Mouse (Mus musculus) right cerebral cortex, postnatal 4 days (tissue): ENCODE measurements at regions not wholly inside any gene's neighbourhood (a gene's known extent, or its start where the extent isn't known, plus 50 kb on each side); places are given as distances from the start of the nearest gene placed in this dataset.

Experiments
- DNase-seq: peaks from one replicate; pipeline ENCODE4 v3.0.0-alpha.2; 2022

- no peak for DNase-seq
Observed at GRCm38 (mm10) chr8:51032386-51032785, 2188.6 kb upstream of the Tenm3 start.

DNA sequence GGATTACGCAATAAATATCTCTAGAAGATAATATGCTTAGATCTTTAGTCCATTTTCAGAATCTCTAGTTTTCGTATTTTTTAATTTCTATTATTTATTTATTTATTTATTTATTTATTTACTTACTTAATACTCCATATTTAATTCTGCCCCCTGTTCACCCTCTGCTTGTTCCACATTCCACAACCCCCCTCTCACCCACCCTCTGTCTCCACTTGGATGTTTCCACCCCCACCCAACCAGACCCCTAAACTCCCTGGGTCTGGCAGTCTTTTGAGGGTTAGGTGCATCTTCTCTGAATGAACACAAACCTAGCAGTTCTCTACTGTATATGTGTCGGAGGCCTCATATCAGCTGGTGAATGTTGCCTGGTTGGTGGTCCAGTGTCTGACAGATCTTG is 2166.8 kb upstream of the Tenm3 start:
- DNase-seq: no peak

DNA sequence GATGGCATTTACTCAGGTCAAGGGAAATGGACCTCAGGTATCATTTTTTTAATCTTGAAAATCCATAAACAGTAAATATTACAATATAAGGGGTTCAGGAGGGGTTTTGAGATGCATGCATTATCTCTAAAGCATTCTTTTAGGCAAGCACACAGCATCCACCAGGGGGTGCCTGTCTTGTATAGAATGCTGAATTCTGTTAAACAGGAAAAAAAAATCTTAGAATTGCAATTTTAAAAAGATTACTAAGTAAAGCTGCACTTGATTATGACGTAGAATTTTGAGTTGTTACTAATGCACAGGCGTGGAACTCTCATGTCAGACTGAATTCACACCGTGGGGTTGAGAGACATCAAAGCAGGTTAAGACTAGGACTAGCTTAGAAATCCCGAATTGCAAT is 2123.6 kb upstream of the Tenm3 start:
- DNase-seq: peak; percentile 65

DNA sequence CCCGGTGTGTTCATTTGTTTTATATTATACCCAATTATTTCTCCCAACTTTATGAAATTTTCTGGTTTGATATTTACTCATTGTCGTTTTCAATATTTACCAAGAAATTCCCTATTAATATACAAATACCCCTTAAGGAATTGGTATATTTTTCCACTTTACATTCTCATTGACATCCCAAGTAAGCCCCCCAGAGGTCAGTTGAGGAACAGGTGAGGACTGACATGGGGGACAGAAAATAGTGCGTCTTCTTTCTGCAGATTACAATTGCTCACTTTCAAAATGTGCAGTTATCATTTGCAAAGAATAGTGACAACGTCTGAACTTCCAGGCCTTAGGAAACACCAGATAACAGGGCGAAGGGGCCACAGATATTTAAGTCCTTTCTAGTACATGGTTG is 2073.8 kb upstream of the Tenm3 start:
- DNase-seq: no peak

GRCm38 (mm10) chr8:50916733-50917113 is 2073.0 kb upstream of the Tenm3 start:
- DNase-seq: no peak

DNA sequence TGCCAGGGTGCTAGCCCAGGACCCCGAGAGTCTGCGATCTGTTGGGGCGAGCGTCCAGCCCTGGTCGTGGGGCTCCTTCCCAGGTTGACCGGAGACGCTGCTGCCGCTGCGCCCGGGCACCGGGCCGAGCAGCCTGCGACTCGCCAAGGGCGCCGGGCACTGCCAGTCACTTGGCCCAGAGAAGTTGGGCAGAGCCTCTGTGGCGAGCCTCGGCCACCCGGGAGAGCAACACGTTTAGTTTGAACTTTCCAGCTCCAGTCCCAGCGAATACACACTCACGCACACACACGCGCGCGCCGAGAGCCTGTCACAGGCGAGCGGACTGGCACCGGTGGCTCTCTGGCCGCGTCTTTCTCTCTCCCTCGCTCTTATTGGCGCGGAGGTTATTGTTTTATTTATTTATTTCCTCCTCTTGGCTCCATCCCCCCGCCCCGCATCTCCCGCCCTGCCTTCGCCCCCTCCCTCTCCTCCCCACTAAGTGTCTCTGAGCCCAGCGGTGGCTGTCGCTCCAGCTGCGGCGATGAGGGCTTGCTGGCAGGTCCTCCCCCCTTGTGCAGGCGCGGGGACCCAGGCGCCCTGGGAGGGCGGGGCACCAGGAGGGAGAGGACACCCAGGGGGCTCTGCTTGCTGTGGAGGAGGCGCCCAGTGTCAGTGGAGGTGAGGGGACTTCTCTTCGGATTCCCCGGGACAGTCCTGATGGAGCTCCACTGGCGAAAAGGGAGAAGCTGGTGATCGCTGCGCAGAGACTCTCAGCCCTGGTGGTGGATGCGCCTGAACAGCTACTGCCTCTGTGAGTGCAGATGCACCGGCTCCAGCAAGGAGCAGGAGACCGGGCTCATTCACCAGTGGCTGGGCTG is 2072.4 kb upstream of the Tenm3 start:
- peak; percentile 57 for DNase-seq

DNA sequence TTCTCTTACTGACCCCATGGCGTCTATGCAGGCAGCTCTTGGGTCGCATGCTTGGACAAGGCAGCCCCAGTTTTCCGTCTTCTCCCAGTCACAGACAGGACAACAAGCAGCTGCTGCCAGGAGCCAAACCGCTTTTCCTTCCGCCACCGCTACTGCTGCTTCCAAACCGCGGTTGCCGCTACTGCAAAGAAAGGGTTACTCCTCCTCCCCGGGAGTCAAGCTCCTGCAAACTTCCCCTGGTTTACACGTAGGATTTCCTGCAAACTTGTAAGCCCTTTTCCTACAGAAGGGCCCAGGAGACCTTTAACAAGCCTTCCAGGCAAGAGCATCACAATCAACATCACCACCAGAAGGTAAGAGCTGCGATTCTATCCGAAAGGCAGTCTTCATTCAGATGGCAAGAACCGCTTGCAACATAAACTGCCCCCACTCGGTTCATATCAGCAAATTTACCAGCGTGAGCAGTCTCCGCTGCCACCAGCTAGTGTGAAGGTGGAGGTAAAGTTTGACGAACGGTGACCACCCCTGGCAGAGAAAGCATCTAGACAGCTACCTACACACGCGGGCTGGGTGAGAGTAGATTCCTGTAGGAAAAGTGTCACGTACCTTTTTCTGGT is 2071.6 kb upstream of the Tenm3 start:
- DNase-seq: peak; percentile 38

- DNase-seq: no peak
Observed at GRCm38 (mm10) chr8:50914615-50915014, 2070.9 kb upstream of the Tenm3 start.

DNA sequence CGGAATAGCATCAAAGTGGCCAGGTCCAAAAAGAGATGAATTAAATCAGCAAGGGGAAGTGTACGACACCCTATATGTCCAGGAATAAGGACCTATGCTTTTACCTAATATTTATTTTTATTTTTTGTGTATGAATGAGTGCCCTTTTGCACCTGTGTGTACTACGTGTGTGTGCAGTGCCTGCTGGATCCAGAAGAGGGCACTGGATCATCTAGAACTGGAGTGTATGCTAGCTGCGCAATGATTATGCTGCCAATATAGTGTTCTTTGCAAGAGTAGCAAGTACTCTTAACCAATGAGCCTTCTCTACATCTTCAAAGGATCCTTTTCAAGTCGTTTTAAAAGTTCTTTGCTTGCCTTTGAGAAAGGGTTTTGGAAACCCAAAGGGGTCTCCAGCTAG is 2034.4 kb upstream of the Tenm3 start:
- DNase-seq: no peak
